Mouse (Mus musculus) embryonic stem cell, embryonic (primary cell): Measurements from ENCODE around the gene Gm13289.
"Not testable (repeated sequence)": the region's sequence is repeated elsewhere in the genome, so short reads cannot be mapped to it uniquely, and the experiment has no call there.

ENCODE experiments used
- CTCF ChIA-PET, 4 experiments: fragments of 300-600 bp in 2 of 4; fragments of 350-600 bp in 2 of 4; sonication (Branson Sonifier 250); formaldehyde crosslinking; loops; one replicate each; lab custom pipeline; 2022; ENCODE audit warnings: inconsistent platforms in 2 of 4; lab: Charles Lee
- POLR2A ChIA-PET, 4 experiments: fragments of 300-600 bp in 2 of 4; fragments of 350-600 bp in 2 of 4; sonication (Branson Sonifier 250); formaldehyde crosslinking; loops; one replicate each; lab custom pipeline; 2022; ENCODE audit warnings: antibody characterized with exemption in 4 of 4, inconsistent platforms in 1 of 4; lab: Charles Lee

Gm13289 gene

GRCm38 (mm10) chr4:88776622-88777021 is at the start of gene Gm13289:
TSS of gene Gm13289 (plus strand) at chr4:88776922.
- CTCF ChIA-PET, POLR2A ChIA-PET: not testable (repeated sequence)

- ChIA-PET CTCF (interaction anchor here in 2 of 4 experiments (0.6 to 0.7 kb wide), 3 partner anchors 31 to 1924 kb away, joined by 3 to 5 read pairs (median 4); no protein-coding TSS in a partner anchor), POLR2A (no interaction called here)
Observed at GRCm38 (mm10) chr4:88727324-88727723, 49.4 kb upstream of the Gm13289 start.

GRCm38 (mm10) chr4:88738480-88738879 is 38.2 kb upstream of the Gm13289 start:
- CTCF ChIA-PET, result interaction anchor here in 3 of 4 experiments (0.5 to 1.0 kb wide), 4 partner anchors 17 to 784 kb away, joined by 3 to 4 read pairs (median 3); no protein-coding TSS in a partner anchor
- POLR2A ChIA-PET, result interaction anchor here in 1 of 4 experiments (0.9 kb wide), 1 partner anchor 15 kb away, joined by 3 read pairs; no protein-coding TSS in a partner anchor

GRCm38 (mm10) chr4:88739036-88739435 is 37.7 kb upstream of the Gm13289 start:
- CTCF ChIA-PET, result interaction anchor here in 3 of 4 experiments (0.5 to 1.0 kb wide), 4 partner anchors 18 to 785 kb away, joined by 3 to 4 read pairs (median 3); no protein-coding TSS in a partner anchor

GRCm38 (mm10) chr4:88741426-88741825 is 35.3 kb upstream of the Gm13289 start:
- POLR2A ChIA-PET, result no interaction called here
- CTCF ChIA-PET, result no interaction called here

More at GRCm38 (mm10) chr4:88739036-88739435, 37.7 kb upstream of the Gm13289 start:
- POLR2A ChIA-PET, result interaction anchor here in 1 of 4 experiments (0.9 kb wide), 1 partner anchor 16 kb away, joined by 3 read pairs; no protein-coding TSS in a partner anchor

GRCm38 (mm10) chr4:88742771-88743371 is 33.9 kb upstream of the Gm13289 start:
- ChIA-PET POLR2A (no interaction called here), CTCF (interaction anchor here in 3 of 4 experiments (0.9 to 2.1 kb wide), 5 partner anchors 20 to 124 kb away, joined by 3 to 9 read pairs (median 4); partner anchors contain the start of gene Klhl9 (in 1 of the 3))

GRCm38 (mm10) chr4:88744207-88744606 is 32.5 kb upstream of the Gm13289 start:
- POLR2A ChIA-PET, result interaction anchor here in 1 of 4 experiments (1.1 to 1.7 kb wide), 2 partner anchors 10 to 22 kb away, joined by 3 to 8 read pairs; partner anchors contain the start of gene Klhl9
- CTCF ChIA-PET, result interaction anchor here in 3 of 4 experiments (0.9 to 2.1 kb wide), 6 partner anchors 10 to 123 kb away, joined by 3 to 9 read pairs (median 4); partner anchors contain the start of gene Gm13271 (in 1 of the 3)

- POLR2A ChIA-PET, result no interaction called here
- CTCF ChIA-PET, result no interaction called here
Observed at GRCm38 (mm10) chr4:88749926-88750325, 26.8 kb upstream of the Gm13289 start.

- CTCF ChIA-PET, result interaction anchor here in 1 of 4 experiments (0.9 kb wide), 1 partner anchor 11 kb away, joined by 4 read pairs; no protein-coding TSS in a partner anchor
- POLR2A ChIA-PET, result interaction anchor here in 1 of 4 experiments (1.1 to 1.2 kb wide), 2 partner anchors 10 to 183 kb away, joined by 3 read pairs; no protein-coding TSS in a partner anchor
Observed at GRCm38 (mm10) chr4:88754818-88755340, 21.8 kb upstream of the Gm13289 start, which contains the start of gene Gm13271. TSS of gene Gm13271 (plus strand) at chr4:88754868.

GRCm38 (mm10) chr4:88756581-88757513 is 19.9 kb upstream of the Gm13289 start:
- CTCF ChIA-PET, result interaction anchor here in 2 of 4 experiments (0.6 to 1.4 kb wide), 6 partner anchors 22 to 550 kb away, joined by 3 to 5 read pairs (median 3); no protein-coding TSS in a partner anchor
- POLR2A ChIA-PET, result interaction anchor here in 2 of 4 experiments (0.7 kb wide), 2 partner anchors 375 to 388 kb away, joined by 3 to 5 read pairs; no protein-coding TSS in a partner anchor

- POLR2A ChIA-PET, result not testable (repeated sequence)
- CTCF ChIA-PET, result interaction anchor here in 2 of 4 experiments (0.6 to 1.4 kb wide), 7 partner anchors 23 to 549 kb away, joined by 3 to 5 read pairs (median 3); no protein-coding TSS in a partner anchor
Observed at GRCm38 (mm10) chr4:88757628-88758031, 19.1 kb upstream of the Gm13289 start.

GRCm38 (mm10) chr4:88758751-88759150 is 18.0 kb upstream of the Gm13289 start:
- POLR2A ChIA-PET, CTCF ChIA-PET: not testable (repeated sequence)

GRCm38 (mm10) chr4:88759610-88760268 is 17.0 kb upstream of the Gm13289 start, which contains the start of gene Gm13283:
TSS of gene Gm13283 (plus strand) at chr4:88760119.
- CTCF ChIA-PET, result not testable (repeated sequence)
- POLR2A ChIA-PET, result interaction anchor here in 1 of 4 experiments (0.6 kb wide), 1 partner anchor 36 kb away, joined by 3 read pairs; no protein-coding TSS in a partner anchor

- POLR2A ChIA-PET, CTCF ChIA-PET: not testable (repeated sequence)
Observed at GRCm38 (mm10) chr4:88760431-88760830, 16.3 kb upstream of the Gm13289 start.

- POLR2A ChIA-PET, result not testable (repeated sequence)
- CTCF ChIA-PET, result interaction anchor here in 1 of 4 experiments (1.1 kb wide), 1 partner anchor 23 kb away, joined by 3 read pairs; no protein-coding TSS in a partner anchor
Observed at GRCm38 (mm10) chr4:88761776-88762175, 14.9 kb upstream of the Gm13289 start.

GRCm38 (mm10) chr4:88762341-88762740 is 14.4 kb upstream of the Gm13289 start:
- CTCF ChIA-PET, result interaction anchor here in 1 of 4 experiments (0.7 to 1.1 kb wide), 2 partner anchors 11 to 24 kb away, joined by 3 to 4 read pairs; no protein-coding TSS in a partner anchor
- POLR2A ChIA-PET, result not testable (repeated sequence)

- CTCF ChIA-PET, result interaction anchor here in 1 of 4 experiments (1.2 kb wide), 1 partner anchor 67 kb away, joined by 3 read pairs; no protein-coding TSS in a partner anchor
- POLR2A ChIA-PET, result not testable (repeated sequence)
Observed at GRCm38 (mm10) chr4:88763384-88764018, 13.2 kb upstream of the Gm13289 start.
